Mouse (Mus musculus) regulatory T cell (primary cell): ENCODE results near the gene Dnm3.

Source experiments
- in situ Hi-C: fragments of 300-600 bp; cut with MboI, MseI; formaldehyde crosslinking; loops from one replicate; pipeline ENCODE4 v1.15.1; 2025; ENCODE audit warnings: high pct_unique_total_duplicates

Dnm3 gene

DNA sequence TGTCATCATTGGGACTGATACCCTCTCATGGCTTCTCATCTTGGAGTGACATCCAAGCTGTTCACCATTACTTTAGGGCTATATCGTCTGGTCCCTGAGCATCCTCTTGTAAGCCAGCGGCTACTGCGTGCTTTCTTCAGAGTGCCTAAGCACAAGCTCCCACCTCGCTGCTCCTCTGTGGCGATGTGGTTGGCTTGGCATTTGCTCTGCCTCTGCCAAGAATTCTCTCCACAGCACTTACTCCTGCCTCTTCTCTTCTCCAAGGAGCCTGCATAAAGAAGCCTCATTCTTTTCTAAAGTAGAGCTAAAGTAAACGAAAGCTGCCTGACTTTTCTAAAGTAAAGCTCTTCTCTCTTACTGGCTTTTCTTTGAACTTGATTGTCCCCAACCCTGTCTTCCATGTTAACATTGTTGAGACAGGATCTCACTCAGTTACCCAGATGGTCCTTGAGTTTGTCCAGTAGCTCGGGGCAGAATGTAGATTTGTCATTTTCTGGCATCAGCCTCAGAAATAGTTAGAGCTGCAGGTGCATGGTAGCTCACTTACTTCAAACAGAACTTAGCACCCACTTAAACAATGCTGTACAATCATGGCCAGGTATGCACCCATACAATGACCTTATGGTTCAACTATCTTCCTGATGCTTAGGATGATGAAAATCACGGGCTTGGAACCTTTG is 396.0 kb downstream of the Dnm3 start:
- in situ Hi-C loops: no loop called here

DNA sequence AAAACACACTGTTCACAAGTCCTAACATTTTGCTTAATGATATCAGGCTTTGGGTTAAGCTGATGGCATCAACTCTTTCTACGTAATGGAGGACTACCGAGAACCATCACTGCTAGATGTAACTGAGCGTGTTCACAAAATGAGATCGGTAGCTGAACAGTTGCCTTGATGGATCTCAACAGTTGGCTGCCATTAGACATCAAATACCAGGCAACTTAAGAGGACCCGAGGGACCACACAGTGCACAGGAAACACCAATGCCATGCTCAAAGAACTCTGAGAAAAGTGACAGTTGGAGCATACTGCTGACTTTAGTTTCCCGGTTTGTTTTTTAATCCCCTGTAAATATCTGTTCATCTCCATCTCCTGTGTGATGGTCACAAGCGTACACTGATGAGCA is 397.8 kb downstream of the Dnm3 start:
- in situ Hi-C loops: no loop called here

DNA sequence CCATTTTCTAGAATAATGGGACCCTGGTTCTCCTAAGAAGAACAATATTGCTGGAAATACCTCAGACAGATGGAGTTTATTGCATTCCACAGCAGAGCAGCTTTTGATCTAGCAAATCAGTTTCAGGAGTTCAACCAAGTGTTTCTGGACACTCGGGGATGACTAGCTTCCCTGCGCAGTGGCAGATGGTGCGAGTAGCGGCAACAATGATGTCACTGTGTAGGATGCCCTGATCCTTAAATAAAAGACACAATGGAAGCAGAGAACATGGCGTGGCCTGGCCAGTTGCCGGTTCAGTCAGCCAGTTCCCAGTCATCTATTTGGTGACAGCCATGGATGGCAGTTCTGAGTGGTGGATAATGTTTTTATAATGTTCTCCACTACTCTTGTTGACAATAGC is 400.4 kb downstream of the Dnm3 start:
- in situ Hi-C loops: no loop called here

DNA sequence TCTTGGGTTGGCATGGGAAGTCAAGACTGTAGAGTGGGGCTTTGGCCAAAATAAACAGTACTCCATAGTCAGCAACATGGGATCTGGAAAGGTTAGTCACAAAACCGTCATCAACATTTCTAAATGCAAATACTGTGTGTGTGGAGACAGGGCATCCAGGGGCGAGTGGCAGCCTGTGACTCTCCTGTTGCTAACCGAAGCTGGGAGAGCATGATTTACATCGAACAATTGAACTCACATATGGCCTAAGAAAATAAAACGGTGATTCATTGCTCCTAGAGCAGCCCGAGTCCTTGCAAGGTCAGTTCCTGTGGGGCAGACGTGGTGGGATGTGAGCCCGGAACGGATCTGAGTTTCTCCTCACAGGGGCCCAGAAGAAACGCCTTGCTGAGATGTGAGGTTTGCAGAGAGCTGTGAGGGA is 401.2 kb downstream of the Dnm3 start:
- in situ Hi-C loops: no loop called here

DNA sequence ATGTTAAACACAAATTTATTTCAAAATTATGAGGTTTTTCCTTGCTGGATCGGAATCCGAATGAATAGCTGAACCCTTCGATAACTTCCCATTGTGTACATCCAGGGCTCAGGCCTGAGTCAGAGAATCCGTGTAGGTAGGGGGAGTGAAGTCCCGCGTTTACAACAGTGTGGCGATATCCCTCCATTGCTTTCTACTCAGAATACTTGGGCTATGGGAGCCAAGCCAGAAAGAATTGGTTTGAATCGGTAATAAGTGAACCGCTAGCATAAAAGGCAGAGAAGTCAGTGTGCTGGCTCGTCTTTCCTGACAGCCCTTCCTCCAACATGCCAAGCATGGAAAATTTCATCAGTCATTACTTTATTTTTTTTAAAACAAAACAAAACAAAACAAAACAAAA is 402.0 kb downstream of the Dnm3 start:
- in situ Hi-C loops: no loop called here

DNA sequence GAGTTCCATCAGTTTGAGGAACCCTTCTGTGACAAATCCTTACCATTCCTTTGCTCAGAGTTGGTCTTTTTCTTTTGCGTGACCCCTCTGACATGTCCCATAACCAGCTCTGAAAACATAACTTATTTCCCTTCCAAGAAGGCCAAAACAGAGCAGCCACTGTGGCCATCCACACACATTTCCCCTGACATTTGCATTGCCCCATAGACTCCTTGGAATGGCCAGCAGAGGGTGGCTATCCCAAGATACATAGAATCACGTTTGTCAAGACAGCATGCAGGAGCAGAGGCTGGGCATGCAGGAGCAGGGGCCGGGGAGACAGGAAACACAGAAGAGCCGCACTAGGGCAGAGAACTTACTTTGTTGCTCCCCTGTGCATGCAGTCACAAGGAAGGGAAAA is 402.4 kb downstream of the Dnm3 start:
- in situ Hi-C loops: no loop called here

DNA sequence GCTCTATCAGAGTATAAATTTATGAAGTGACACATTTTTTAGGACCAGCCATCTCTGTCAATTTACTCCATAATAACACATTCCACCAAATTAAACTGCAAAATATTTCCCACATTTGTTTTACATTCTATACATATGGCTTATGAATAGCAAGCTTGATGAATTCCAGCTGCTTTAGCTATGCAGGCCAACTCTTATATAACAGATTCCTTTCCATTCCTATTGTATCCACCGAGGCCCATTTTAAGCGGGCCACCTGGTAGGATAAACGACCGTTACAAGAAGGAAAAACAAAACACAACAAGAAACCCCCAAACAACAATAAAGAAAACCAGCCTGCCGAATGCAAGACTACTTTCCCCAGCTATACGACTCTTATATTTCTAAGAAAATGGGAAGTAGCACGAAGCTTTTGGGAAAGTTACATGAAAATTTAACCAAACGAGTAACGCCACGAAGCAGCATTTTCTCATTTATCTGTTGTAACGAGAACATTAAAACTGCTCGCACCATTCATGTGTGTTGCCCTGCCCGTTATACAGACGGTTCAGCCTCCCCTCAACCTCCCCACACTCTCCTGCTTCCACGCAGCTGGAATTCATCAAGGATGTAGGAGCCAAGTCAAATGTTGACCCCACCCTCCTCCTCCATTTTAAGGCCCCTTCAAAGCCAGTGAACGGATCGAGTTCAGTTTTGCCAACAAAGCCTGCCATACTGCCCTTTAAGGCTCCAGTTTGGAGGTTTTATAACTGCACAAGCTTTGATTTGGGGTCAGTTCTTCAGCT is 403.0 kb downstream of the Dnm3 start:
- in situ Hi-C loops: loop anchor here (5.0 kb wide), 1 partner anchor 67 kb away; no protein-coding TSS in a partner anchor

DNA sequence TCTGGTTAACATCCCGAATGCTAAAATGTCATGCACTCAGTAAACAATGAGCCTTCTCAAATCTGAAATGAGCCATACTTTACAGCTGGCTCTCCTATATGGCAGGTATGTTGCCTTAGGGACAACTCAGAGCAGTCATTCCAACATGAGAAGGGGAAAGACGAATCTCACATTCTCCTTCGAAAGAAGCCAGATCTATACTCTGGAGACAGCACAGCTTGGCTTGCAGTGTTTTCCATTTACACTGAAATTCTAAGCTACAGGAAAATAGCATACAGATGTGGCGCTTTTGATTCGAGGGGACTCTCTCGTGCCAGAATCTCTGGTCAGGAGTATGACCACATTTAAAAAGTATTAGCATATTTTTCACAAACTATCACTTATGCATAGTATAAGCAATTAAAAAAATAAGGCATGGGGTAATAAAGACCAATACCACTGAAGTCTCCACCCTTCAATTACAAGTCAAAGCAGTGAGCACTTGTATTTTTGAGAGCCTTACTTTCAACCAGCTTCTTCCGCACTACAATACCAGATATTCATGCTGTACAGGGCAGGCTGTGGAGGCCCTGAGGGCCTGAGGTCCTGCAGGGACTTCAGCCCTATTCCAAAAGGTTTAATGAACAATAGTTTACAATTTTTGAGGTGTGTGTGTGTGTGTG is 404.8 kb downstream of the Dnm3 start:
- in situ Hi-C loops: loop anchor here (5.0 kb wide), 1 partner anchor 69 kb away; no protein-coding TSS in a partner anchor

DNA sequence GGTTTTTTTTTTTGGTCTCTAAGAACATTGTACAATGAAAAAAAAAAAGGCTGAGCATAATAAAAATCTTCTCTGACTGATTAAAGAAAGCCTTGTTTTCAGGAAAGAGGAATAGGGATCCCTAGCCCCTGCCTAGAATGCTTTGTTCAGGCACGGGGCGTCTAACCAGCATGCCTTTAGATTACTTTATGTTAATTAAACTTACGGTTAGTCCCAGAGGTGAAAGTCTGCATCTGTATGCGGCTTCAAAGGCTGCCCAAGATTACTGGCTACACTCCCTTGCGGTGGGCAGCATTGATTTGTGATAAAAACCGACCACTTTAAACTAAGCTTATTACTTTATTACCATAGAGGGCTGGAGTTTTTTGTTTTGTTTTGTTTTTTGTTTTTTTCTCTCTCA is 424.2 kb downstream of the Dnm3 start:
- in situ Hi-C loops: no loop called here

DNA sequence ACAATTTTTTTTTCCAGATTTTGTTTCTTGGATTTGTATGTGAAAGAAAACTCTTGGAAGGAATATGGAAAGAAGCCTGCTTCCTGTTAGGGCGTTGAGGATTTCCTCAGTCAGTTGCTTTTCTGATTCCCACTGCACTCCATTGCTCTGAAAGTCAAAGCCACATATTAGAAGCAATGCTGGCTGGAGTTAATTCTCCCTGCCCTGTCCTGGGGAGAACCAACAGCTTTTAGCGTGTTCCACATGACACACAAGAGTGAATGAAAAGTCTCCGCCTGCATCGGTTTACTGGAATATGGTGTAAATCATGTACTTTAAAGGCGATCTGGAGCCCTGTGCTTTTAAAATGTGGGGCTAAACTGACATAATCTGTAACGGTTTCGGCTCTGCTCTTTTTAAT is 424.6 kb downstream of the Dnm3 start:
- in situ Hi-C loops: no loop called here

DNA sequence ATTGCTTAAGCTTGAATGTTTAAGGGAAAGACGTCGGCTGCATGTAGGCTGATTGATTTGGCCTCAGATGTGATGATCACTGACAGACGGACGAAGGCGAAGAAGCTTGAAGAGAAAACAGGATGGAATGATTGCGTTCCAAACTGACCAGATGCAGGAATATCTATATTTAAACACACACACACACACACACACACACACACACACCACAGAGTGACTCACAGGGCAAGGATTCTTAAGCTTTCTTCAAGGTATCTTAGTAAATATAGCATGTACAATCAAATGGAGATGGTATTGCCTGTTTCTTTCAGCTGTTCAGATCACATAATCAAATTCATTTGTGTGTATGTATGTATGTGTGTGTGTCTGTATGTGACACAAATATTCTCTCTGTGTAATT is 425.1 kb downstream of the Dnm3 start:
- in situ Hi-C loops: no loop called here

DNA sequence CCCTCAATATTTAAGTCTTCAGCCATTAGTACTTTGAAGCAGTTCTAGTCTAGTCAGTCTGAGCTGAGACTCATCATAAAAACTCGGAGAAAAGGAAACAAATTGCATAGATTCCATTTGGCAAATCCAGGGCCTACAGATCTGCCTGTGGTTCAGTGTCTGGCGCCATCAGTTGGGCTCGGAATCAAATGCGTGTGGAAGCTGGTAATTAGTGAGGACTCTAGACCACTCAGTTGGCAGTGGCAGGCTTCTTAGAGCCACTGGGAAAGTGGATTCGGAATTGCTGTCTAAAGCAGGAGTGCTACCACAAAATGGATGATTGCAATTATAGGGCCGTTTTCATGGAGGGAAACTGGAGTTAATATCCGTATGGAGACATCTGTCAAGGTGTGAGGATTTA is 425.7 kb downstream of the Dnm3 start:
- in situ Hi-C loops: no loop called here

DNA sequence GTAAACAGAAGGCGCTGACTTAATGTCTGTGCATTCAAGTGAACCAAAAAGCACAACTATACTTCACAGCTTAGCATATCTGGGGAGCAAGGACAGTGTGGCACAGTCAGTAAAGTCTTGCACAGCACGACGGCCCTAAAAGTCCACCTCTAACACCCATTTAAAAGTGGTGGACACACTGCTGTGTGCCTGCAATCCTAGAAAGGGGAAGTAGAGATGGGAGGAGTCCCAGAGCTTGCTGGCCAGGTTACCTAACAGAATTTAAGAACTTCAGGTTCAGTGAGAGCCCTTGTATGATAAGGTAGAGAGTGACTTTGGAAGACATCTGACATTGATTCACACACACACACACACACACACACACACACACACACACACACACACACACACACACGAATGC is 426.1 kb downstream of the Dnm3 start:
- in situ Hi-C loops: no loop called here

DNA sequence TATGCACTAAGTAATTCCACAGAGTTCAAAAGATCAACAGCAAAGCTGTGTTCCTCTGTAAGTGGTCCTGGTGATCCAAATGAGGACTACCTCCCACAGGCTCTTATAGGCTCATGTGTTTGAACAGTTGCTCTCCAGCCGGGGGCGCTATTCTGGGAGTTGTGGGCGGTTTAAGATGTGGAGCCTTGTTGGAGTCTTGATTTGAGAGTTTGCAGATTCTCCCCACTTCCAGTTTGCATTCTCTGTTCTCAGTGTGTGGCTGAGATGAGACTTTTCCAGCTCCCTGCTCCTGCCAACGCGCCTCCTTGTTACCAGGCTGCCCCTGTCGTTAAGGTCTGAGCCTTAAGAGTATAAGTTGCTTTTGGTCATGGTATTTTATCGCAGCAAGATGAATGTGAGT is 430.2 kb downstream of the Dnm3 start:
- in situ Hi-C loops: no loop called here

DNA sequence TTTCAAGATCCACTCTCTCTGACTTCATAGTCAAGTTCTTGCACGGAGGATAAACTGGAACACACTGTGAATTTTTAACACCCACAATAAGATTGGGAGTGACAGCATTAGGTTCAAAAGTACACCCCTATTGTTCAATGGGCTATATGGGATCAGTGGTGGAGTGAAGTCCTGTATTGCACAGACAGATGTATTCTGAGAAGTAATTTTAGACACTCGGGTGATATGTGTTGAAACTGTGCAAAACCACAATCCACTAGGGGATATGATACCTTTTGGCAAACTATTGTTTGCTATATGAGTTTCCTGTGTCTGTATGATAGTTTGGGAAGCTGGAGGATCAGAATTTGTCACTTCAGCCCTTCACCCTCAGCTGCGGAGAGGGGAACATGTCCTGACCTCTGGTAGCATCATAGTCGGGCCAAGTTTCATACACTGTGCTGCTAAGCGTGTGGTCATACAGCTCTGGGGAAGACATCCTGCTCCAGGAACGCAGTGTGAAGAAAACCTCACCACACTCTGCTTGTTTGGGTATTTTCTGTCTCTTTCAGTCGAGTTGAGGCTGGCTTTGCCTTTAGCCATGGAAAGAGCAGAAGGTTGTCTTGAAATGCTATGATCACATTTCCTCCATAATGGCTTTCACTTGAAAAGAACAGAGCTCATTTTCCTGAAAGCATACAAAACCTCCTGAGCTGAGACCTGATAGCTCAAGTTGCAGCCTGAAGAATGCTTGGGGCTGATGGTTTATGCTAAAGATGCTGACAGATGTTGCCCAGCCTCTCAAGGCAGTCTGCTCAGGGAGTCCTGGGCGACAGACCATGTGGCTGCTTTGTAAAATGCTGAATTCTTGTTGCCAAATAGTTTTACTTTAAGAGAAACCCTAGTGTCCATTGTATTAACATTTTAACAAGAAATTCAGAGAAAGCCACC is 433.8 kb downstream of the Dnm3 start:
- in situ Hi-C loops: no loop called here

DNA sequence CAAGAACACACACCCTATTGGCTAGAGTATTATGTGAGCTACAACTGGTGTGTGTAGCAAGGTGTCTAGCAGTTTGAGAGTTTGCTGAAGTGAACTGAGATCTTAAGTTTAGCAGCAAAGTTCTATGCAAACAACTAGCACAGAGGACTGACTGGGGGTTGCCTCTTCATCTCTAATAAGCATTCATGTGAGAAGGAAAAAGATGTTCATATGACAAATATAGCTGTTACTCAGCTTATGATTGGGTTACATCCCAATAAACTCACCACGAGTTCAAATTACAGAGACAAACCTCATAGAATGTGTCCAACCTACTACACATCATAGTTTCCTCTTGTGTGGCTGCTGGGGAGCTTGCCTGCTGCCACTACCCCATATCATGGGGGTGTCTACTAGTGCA is 434.6 kb downstream of the Dnm3 start:
- in situ Hi-C loops: no loop called here

DNA sequence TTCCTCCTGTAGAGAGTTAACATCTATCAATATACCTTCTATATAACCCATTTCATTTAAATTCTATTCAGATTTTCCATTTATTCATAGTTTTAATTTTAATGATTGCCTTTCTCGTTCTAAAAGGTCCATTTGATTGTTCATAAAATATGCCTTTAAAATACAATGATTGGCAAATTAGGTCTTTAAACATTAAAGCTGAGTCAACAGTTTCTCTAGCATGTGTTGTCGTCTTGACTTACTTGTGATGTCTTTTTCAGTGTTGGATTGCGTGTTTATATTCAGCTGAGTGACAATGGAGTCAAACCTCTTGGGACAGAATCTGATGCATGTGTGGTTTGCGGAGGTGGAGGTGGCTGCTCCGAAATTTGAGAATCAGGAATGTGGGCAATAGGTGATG is 435.4 kb downstream of the Dnm3 start:
- in situ Hi-C loops: no loop called here

DNA sequence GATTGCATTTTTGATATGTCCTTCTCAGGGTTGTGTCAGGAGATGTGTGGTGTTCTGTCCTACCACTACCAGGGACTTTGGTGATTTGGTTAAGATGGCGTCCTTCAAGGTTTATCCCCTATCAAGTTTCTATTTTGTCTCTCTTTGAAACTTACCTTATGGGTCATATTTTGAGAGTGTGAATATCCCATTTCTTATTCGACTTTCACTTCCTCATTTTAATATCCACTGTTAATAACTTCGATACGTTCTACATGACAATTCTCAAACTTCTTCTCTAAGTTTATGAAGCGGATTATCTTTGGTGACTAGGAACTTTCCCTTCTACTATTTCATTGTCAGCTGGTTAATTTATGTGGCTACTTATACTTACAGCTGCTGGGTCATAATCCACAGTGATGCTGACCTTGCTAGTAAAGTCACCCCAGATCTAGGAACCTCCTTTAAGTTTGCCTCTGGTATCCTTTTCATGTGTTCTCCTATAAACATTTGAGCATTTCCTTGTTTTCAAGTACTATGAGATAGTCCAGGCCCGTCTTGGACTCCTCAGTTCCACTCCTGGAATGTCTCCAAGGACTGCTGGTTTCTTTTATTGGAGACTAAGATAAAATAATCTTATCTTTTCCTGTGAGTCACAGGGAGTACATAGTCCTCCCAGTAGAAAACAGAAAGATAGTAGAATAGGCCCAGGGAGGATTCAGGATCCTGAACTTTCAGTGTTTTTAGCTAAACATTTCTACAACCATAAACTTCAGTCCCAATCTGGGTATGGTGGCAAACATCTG is 437.2 kb downstream of the Dnm3 start:
- in situ Hi-C loops: no loop called here

DNA sequence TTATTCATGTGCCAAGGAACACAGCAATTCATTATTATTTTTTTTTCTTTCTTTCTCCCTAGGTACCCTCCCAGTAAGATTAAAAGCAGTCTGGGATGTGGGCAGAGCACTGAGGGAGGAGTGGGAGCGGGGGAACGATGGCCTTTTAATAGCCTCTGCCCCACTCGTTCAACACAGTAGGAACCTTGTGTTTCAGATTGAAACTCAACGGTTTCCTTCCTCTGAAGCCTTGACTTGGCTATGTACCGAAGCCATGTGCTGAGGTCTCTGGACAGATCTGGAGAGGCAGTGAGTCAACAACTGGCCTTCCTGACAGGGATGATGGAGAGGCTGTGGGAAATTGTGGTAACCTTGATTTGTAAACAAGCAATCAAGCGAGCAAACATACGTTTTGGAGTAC is 438.0 kb downstream of the Dnm3 start:
- in situ Hi-C loops: no loop called here

DNA sequence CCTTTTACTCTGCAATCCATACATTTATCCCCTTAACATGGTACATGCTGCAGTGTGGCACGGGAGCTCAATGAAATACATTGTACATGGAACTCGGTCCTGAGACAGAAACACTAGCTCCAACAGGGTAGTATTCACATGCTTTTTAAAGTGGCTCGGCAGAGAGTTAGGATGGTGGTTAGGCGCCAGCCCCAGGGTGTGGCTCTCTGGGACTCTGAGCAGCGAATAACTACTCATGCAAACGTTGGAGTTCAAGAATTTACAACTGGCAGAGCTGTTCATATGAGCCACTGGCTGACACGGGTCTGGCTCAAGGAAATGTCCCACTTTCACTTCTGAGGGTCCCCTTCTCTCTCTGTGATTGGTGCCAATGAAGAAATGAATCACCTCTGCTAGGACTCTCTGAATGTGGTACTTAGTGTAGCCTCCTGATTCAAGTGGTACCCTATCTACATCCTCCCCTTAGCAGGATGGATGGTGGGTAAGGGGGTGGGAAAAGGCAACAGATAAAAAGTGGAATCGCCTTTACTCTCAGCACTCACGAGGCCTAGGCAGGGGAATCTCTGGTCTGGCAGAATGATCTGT is 438.7 kb downstream of the Dnm3 start:
- in situ Hi-C loops: no loop called here

DNA sequence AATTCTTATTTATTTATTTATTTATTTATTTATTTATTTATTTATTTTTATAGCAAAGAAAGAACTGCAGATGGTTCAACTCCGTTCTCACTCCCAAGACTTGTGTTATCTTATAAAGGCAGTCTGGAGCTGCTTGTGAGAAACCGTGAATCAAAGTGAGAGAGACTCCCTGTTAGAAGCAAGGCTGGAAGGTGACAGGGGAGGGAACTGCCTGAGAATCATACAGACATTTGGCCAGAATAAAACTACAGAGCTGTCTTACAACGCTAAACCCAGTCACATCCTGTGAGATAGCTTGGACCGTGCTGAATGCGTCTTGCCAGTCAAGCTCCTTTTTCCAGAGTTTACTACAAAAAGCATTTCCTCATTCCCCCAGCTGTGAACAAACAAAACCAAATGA is 439.4 kb downstream of the Dnm3 start:
- in situ Hi-C loops: no loop called here
